Comparison of ENCODE assay signal across 8 mouse cellular contexts in genomic region chr3:126693302-126693701, GRCm38 (mm10).
A peak's percentile ranks its signal among the peaks of the same experiment; 100 is the strongest.
DNase-seq lines count a peak whose midpoint lies in the region; ATAC-seq lines count a peak whose summit lies in the region.

No protein-coding gene starts in this region.

- no peaks in the 10 kb centered on the region for H3K9me3 ChIP-seq in forebrain, embryonic 15.5 days
- H3K9me3 ChIP-seq in forebrain, embryonic 10.5 days = no peaks in the 10 kb centered on the region
- no peaks in the 10 kb centered on the region for H3K9me3 ChIP-seq in embryonic facial prominence, embryonic 15.5 days (replicated peaks)
- no peaks in the 10 kb centered on the region for H3K9me3 ChIP-seq in intestine, embryonic 16.5 days (ENCODE audit: control insufficient read depth, low read length)
- no peaks in the 10 kb centered on the region for H3K9me3 ChIP-seq in lung, embryonic 16.5 days (ENCODE audit: control insufficient read depth, low read length)

- 26% methylated on average over 7 of the region's 7 CpGs for WGBS in forebrain, embryonic 15.5 days
- WGBS in forebrain, embryonic 10.5 days = 72% methylated on average over 7 of the region's 7 CpGs
- WGBS in embryonic facial prominence, embryonic 15.5 days = 33% methylated on average over 7 of the region's 7 CpGs
- WGBS in intestine, embryonic 16.5 days = 21% methylated on average over 7 of the region's 7 CpGs
- WGBS in lung, embryonic 16.5 days = 21% methylated on average over 7 of the region's 7 CpGs

- ATAC-seq in forebrain, embryonic 15.5 days (replicated peaks) = peak; percentile 39; the same call in 1 of the 2 replicates
- ATAC-seq in embryonic facial prominence, embryonic 15.5 days (ENCODE audit: insufficient number of reproducible peaks, low FRiP score, low TSS enrichment, low read depth) = no peak
- ATAC-seq in intestine, embryonic 16.5 days = peak; percentile 65
- peak; percentile 87 for ATAC-seq in lung, embryonic 16.5 days (ENCODE audit: low read depth)

- no peak overlapping the region for H3K9ac ChIP-seq in forebrain, embryonic 15.5 days (replicated peaks)
- no peak overlapping the region for H3K9ac ChIP-seq in embryonic facial prominence, embryonic 15.5 days
- H3K9ac ChIP-seq in intestine, embryonic 16.5 days (ENCODE audit: low read depth, low read length) = peak overlapping the region; percentile 59
- H3K9ac ChIP-seq in lung, embryonic 16.5 days (ENCODE audit: low read length) = peak overlapping the region; percentile 54

- peaks cover 16% of the 10 kb centered on the region for H3K4me1 ChIP-seq in forebrain, embryonic 15.5 days
- peaks cover 34% of the 10 kb centered on the region for H3K4me1 ChIP-seq in forebrain, embryonic 10.5 days
- H3K4me1 ChIP-seq in embryonic facial prominence, embryonic 15.5 days = peaks cover 9% of the 10 kb centered on the region
- peaks cover 22% of the 10 kb centered on the region for H3K4me1 ChIP-seq in intestine, embryonic 16.5 days (ENCODE audit: control insufficient read depth, insufficient read depth, low read length)
- H3K4me1 ChIP-seq in lung, embryonic 16.5 days (replicated peaks; ENCODE audit: control insufficient read depth, insufficient read depth, low read length) = peaks cover 20% of the 10 kb centered on the region

- no peaks in the 10 kb centered on the region for H3K36me3 ChIP-seq in forebrain, embryonic 15.5 days
- no peaks in the 10 kb centered on the region for H3K36me3 ChIP-seq in forebrain, embryonic 10.5 days (replicated peaks)
- H3K36me3 ChIP-seq in embryonic facial prominence, embryonic 15.5 days = no peaks in the 10 kb centered on the region
- no peaks in the 10 kb centered on the region for H3K36me3 ChIP-seq in intestine, embryonic 16.5 days (ENCODE audit: control insufficient read depth, insufficient read depth, low read length)
- H3K36me3 ChIP-seq in lung, embryonic 16.5 days (ENCODE audit: control insufficient read depth, insufficient read depth, low read length) = no peaks in the 10 kb centered on the region

- no peak for DNase-seq in forebrain, embryonic 10.5 days (ENCODE audit: extremely low spot score, low spot score)
- peak; percentile 15 to 20 for DNase-seq in B cell, adult 2 months
- DNase-seq in right cerebral cortex, postnatal 25 days = no peak
- DNase-seq in right cerebral cortex, adult 18-20 months = no peak

- no peak overlapping the region for H3K4me3 ChIP-seq in forebrain, embryonic 15.5 days
- H3K4me3 ChIP-seq in forebrain, embryonic 10.5 days = no peak overlapping the region
- peak overlapping the region; percentile 19; the same call in 1 of the 2 replicates for H3K4me3 ChIP-seq in embryonic facial prominence, embryonic 15.5 days (replicated peaks)
- H3K4me3 ChIP-seq in intestine, embryonic 16.5 days (ENCODE audit: low read length) = peak overlapping the region; percentile 36
- peak overlapping the region; percentile 37 for H3K4me3 ChIP-seq in lung, embryonic 16.5 days (ENCODE audit: low read length)

- H3K4me2 ChIP-seq in forebrain, embryonic 15.5 days (replicated peaks) = peak overlapping the region; percentile 15
- H3K4me2 ChIP-seq in embryonic facial prominence, embryonic 15.5 days (replicated peaks) = peak overlapping the region; percentile 25; the same call in 1 of the 2 replicates
- peak overlapping the region; percentile 65 for H3K4me2 ChIP-seq in intestine, embryonic 16.5 days (ENCODE audit: low read depth, low read length)
- peak overlapping the region; percentile 46 for H3K4me2 ChIP-seq in lung, embryonic 16.5 days (ENCODE audit: low read depth, low read length)

- peak overlapping the region; percentile 46 for H3K27ac ChIP-seq in forebrain, embryonic 15.5 days (replicated peaks)
- no peak overlapping the region for H3K27ac ChIP-seq in forebrain, embryonic 10.5 days
- H3K27ac ChIP-seq in embryonic facial prominence, embryonic 15.5 days (replicated peaks) = peak overlapping the region; percentile 18; the same call in 1 of the 2 replicates
- H3K27ac ChIP-seq in intestine, embryonic 16.5 days (ENCODE audit: low read length) = peak overlapping the region; percentile 89
- H3K27ac ChIP-seq in lung, embryonic 16.5 days (ENCODE audit: low read length) = peak overlapping the region; percentile 78

- H3K27me3 ChIP-seq in forebrain, embryonic 15.5 days = no peaks in the 10 kb centered on the region
- H3K27me3 ChIP-seq in forebrain, embryonic 10.5 days (ENCODE audit: poor library complexity, severe bottlenecking) = no peaks in the 10 kb centered on the region
- no peaks in the 10 kb centered on the region for H3K27me3 ChIP-seq in embryonic facial prominence, embryonic 15.5 days
- H3K27me3 ChIP-seq in intestine, embryonic 16.5 days (replicated peaks; ENCODE audit: control insufficient read depth, insufficient read depth, low read length) = no peaks in the 10 kb centered on the region
- H3K27me3 ChIP-seq in lung, embryonic 16.5 days (ENCODE audit: control insufficient read depth, insufficient read depth, low read depth, low read length) = no peaks in the 10 kb centered on the region

Comparison
In these comparisons a context has a peak if more than half of its experiments do, and no peak if none do; other contexts are left out.
1. H3K4me2 ChIP-seq: peak in every context shown above with its lines; median percentile 65 in intestine, embryonic 16.5 days; 46 in lung, embryonic 16.5 days; 25 in embryonic facial prominence, embryonic 15.5 days; 15 in forebrain, embryonic 15.5 days.
2. H3K4me3 ChIP-seq: peak in embryonic facial prominence, embryonic 15.5 days (single experiment), intestine, embryonic 16.5 days (single experiment) and lung, embryonic 16.5 days (single experiment); none in forebrain, embryonic 15.5 days (single experiment) and forebrain, embryonic 10.5 days (single experiment).
3. H3K9ac ChIP-seq: peak in intestine, embryonic 16.5 days (single experiment) and lung, embryonic 16.5 days (single experiment); none in forebrain, embryonic 15.5 days (single experiment) and embryonic facial prominence, embryonic 15.5 days (single experiment).
4. DNase-seq: peak in B cell, adult 2 months (2 of 2); none in forebrain, embryonic 10.5 days (single experiment), right cerebral cortex, postnatal 25 days (single experiment) and right cerebral cortex, adult 18-20 months (single experiment).